Mouse (Mus musculus) ES-Bruce4 (cell line): Measurements from ENCODE around the gene Rhof.

Source experiments
- CTCF ChIP-seq: IDR thresholded peaks from one replicate; pipeline ENCODE4 v1.8.1; 2011; ENCODE audit warnings: low read depth, low read length
- EP300 ChIP-seq: IDR thresholded peaks from 2 replicates; pipeline ENCODE4 v1.6.1; 2011; ENCODE audit warnings: low read depth, low read length; ENCODE audit not compliant: insufficient read depth
- POLR2A ChIP-seq: IDR thresholded peaks from one replicate; pipeline ENCODE4 v1.8.1; 2011; ENCODE audit warnings: low read length; ENCODE audit not compliant: insufficient read depth

DNA sequence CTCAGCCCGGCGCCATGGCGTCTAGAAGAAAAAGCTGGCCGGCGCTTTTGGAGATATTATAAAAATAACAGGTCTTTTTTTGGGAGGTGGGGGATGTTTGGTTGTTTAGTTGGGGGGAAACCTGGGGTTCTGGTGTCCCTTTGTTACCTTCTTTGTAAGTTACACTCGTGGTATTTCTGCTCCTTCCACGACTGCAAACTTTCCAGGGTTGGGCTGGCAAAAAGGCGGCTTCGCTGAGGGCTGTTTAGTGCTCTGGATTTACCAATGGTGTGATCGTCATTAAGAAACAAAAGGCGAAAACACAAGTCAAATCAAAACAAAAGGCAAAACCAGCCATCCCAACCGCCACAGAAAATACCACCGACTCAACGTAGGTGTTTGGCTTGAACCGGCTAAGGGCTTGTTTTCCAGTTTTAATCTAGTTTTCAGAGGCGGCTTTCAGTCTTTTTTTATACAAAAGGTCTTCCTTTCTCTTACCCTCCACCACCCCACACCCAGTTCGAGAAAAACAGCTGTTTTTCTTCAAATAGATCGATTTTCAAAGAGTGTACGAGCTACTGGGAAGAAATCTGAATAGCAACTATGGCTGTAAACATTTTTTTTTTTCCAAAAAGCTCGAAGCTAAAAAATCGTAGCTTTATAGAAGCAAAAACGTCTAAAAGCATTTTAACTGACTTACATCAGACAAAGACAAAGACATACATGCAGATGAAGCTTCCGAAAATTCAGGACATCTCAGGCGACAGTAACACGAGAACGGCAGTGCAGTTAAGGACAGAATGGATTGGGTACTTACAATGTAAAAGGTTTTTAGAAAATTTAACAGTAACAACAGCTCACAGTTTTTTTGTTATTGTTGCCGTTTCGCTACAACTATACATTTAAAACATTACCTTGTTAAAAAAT, 7.5 kb upstream of the Rhof start:
- TF ChIP-seq CTCF, result no peak
- TF ChIP-seq POLR2A, result no peak
- TF ChIP-seq EP300, result no peak
